Mouse (Mus musculus): ENCODE data around the gene Kir3dl1. TPM values are rescaled to one million over a fixed set of nuclear protein-coding genes. Genes with fewer than 3 reads are reported as not detected.
"Not testable (repeated sequence)": the region's sequence is repeated elsewhere in the genome, so short reads cannot be mapped to it uniquely, and the experiment has no call there.

The Kir3dl1 gene
- total RNA-seq (2021) (not detected), polyA plus RNA-seq (2012; rRNA removed) (not detected in 2 replicates)
- long read RNA-seq, result 0 reads

GRCm38 (mm10) chrX:136517699-136518098, at the start of gene Kir3dl1:
Kir3dl1 (plus strand) TSS chrX:136517999.
- H3K27ac ChIP-seq; H3K4me1 ChIP-seq (ENCODE audit: control insufficient read depth, insufficient read depth, low read length); H3K79me2 ChIP-seq (replicated peaks; ENCODE audit: control insufficient read depth, insufficient read depth, low read length); H3K9ac ChIP-seq (ENCODE audit: low read depth, low read length); intact Hi-C loops (cut with DNase I); H3K36me3 ChIP-seq (ENCODE audit: control insufficient read depth, insufficient read depth, low read length); H3K27me3 ChIP-seq (ENCODE audit: control insufficient read depth, insufficient read depth, low read length); H3K4me3 ChIP-seq; DNase-seq: not testable (repeated sequence)
- 64% methylated on average over 4 of the region's 4 CpGs for WGBS

GRCm38 (mm10) chrX:136543956-136544355, 26.2 kb downstream of the Kir3dl1 start, which contains the start of gene Kir3dl2:
Kir3dl2 (minus strand) TSS chrX:136544056.
- 52% methylated on average over 1 of the region's 1 CpGs for WGBS
- not testable (repeated sequence) for H3K9ac ChIP-seq (ENCODE audit: low read depth, low read length); DNase-seq

GRCm38 (mm10) chrX:136569094-136569493, 51.3 kb downstream of the Kir3dl1 start:
- H3K27me3 ChIP-seq (ENCODE audit: control insufficient read depth, insufficient read depth, low read length); H3K79me2 ChIP-seq (replicated peaks; ENCODE audit: control insufficient read depth, insufficient read depth, low read length); intact Hi-C loops (cut with DNase I); H3K9ac ChIP-seq (ENCODE audit: low read depth, low read length); H3K36me3 ChIP-seq (ENCODE audit: control insufficient read depth, insufficient read depth, low read length); H3K4me1 ChIP-seq (ENCODE audit: control insufficient read depth, insufficient read depth, low read length); DNase-seq; H3K4me3 ChIP-seq; H3K27ac ChIP-seq: not testable (repeated sequence)
- whole genome bisulfite sequencing, result 87% methylated on average over 9 of the region's 9 CpGs

More at GRCm38 (mm10) chrX:136543956-136544355, 26.2 kb downstream of the Kir3dl1 start, which contains the start of gene Kir3dl2:
- intact Hi-C loops (cut with DNase I); H3K36me3 ChIP-seq (ENCODE audit: control insufficient read depth, insufficient read depth, low read length); H3K4me3 ChIP-seq; H3K79me2 ChIP-seq (replicated peaks; ENCODE audit: control insufficient read depth, insufficient read depth, low read length); H3K4me1 ChIP-seq (ENCODE audit: control insufficient read depth, insufficient read depth, low read length); H3K27me3 ChIP-seq (ENCODE audit: control insufficient read depth, insufficient read depth, low read length); H3K27ac ChIP-seq: not testable (repeated sequence)

Other genes starting within 250 kb of the Kir3dl1 start
- 1 to 10 TPM; 8.7 to 9.1 TPM for gene Bex3, start 247.7 kb upstream of the Kir3dl1 start, total RNA-seq (2021)
- gene Bex3, start 247.7 kb upstream of the Kir3dl1 start, polyA plus RNA-seq (2012; rRNA removed), result 8.6 and 13.8 TPM in 2 replicates
- gene Kir3dl2, start 26.1 kb downstream of the Kir3dl1 start, total RNA-seq (2021), result not detected
- not detected in 2 replicates for gene Kir3dl2, start 26.1 kb downstream of the Kir3dl1 start, polyA plus RNA-seq (2012; rRNA removed)
- gene Tceal3, start 72.8 kb downstream of the Kir3dl1 start, total RNA-seq (2021), result under 1 TPM; 0.50 to 0.80 TPM
- gene Tceal3, start 72.8 kb downstream of the Kir3dl1 start, polyA plus RNA-seq (2012; rRNA removed), result 0.33 and 1.4 TPM in 2 replicates
- gene Tceal1, start 190.0 kb downstream of the Kir3dl1 start, total RNA-seq (2021), result 1 to 10 TPM; 4.8 TPM
- 2.0 and 3.2 TPM in 2 replicates for gene Tceal1, start 190.0 kb downstream of the Kir3dl1 start, polyA plus RNA-seq (2012; rRNA removed)
- 10 to 100 TPM; 76.0 to 90.4 TPM for gene Morf4l2, start 225.7 kb downstream of the Kir3dl1 start, total RNA-seq (2021)
- gene Morf4l2, start 225.7 kb downstream of the Kir3dl1 start, polyA plus RNA-seq (2012; rRNA removed), result 27.5 and 60.8 TPM in 2 replicates